Mouse (Mus musculus): ENCODE data around the gene Lrr1. TPM values are rescaled to one million over a fixed set of nuclear protein-coding genes. Genes with fewer than 3 reads are reported as not detected.
"Not testable (repeated sequence)": the region's sequence is repeated elsewhere in the genome, so short reads cannot be mapped to it uniquely, and the experiment has no call there.

The Lrr1 gene
- polyA plus RNA-seq, 1 experiment from 2014 or later, result 25.9 TPM

DNA sequence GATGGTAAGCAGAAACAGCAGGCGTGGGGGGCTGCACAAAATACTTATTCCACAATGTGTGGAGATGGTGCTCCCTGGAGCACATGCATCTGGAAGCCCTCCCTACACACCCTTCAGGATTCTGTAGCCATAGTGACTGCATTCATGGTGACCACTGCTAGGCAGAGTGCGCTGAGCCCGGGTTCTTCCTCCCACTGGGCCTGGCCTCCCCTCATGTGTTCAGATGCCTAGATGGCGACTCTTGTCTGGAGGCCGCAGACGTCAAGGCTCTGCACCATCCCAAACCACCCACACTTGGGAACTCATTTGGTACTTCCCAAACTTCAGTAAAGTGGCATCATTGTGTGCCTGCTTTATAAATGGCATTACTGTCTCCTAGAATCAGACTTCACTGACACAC, 25.2 kb upstream of the Lrr1 start:
- ATAC-seq, result no peak
- Histone ChIP-seq H3K27ac (no peak overlapping the region), H3K4me3 (no peak overlapping the region), H3K4me2 (no peak overlapping the region), H3K9me3 (replicated peaks) (no peaks in the 10 kb centered on the region), H3K4me1 (no peaks in the 10 kb centered on the region), H3K9ac (no peak overlapping the region), H3K27me3 (no peaks in the 10 kb centered on the region), H3K36me3 (ENCODE audit: poor library complexity, severe bottlenecking) (no peaks in the 10 kb centered on the region)
- WGBS, result 71% methylated on average over 6 of the region's 6 CpGs

- Histone ChIP-seq H3K9ac (no peak overlapping the region), H3K4me2 (no peak overlapping the region), H3K36me3 (ENCODE audit: poor library complexity, severe bottlenecking) (no peaks in the 10 kb centered on the region), H3K4me1 (no peaks in the 10 kb centered on the region), H3K27me3 (no peaks in the 10 kb centered on the region), H3K27ac (no peak overlapping the region), H3K4me3 (no peak overlapping the region), H3K9me3 (replicated peaks) (no peaks in the 10 kb centered on the region)
- ATAC-seq, result no peak
- 92% methylated on average over 5 of the region's 5 CpGs for WGBS
Observed at GRCm38 (mm10) chr12:69147166-69147735, 21.4 kb upstream of the Lrr1 start.

- H3K4me1 ChIP-seq, result no peaks in the 10 kb centered on the region
- no peak overlapping the region for H3K27ac ChIP-seq
- no peaks in the 10 kb centered on the region for H3K27me3 ChIP-seq
- H3K4me3 ChIP-seq, result no peak overlapping the region
- ATAC-seq, result no peak
- no peak overlapping the region for H3K9ac ChIP-seq
- H3K36me3 ChIP-seq (ENCODE audit: poor library complexity, severe bottlenecking), result peaks cover 4% of the 10 kb centered on the region; the same call in 1 of the 2 replicates
- H3K9me3 ChIP-seq (replicated peaks), result no peaks in the 10 kb centered on the region
- 84% methylated on average over 13 of the region's 13 CpGs for WGBS
- no peak overlapping the region for H3K4me2 ChIP-seq
Observed at GRCm38 (mm10) chr12:69150049-69150448, 18.6 kb upstream of the Lrr1 start.

DNA sequence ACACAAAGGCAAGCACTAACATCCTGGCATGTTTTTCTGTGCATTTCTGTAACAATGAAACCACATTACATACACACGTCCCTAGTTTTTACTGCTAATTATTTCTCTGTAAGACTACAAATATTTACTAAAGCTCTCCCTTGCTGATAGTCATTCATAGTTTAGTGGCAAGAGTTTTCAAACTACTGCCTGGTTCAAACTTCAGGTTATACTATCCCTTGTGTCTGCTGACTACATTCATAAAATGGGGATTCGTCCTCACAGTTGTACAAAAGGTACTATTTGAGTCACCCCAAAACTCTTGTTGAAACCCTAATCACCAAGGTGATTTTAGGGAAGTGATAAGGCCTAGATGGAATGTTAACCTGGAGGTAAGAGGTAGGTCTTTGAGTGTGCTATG, 12.7 kb upstream of the Lrr1 start:
- H3K4me1 ChIP-seq, result peaks cover 6% of the 10 kb centered on the region
- no peak overlapping the region for H3K4me2 ChIP-seq
- no peak overlapping the region for H3K27ac ChIP-seq
- 85% methylated on average over 2 of the region's 2 CpGs for WGBS
- H3K27me3 ChIP-seq, result no peaks in the 10 kb centered on the region
- no peak for ATAC-seq
- no peak overlapping the region for H3K9ac ChIP-seq
- peaks cover 23% of the 10 kb centered on the region for H3K36me3 ChIP-seq (ENCODE audit: poor library complexity, severe bottlenecking)
- no peaks in the 10 kb centered on the region for H3K9me3 ChIP-seq (replicated peaks)
- no peak overlapping the region for H3K4me3 ChIP-seq

DNA sequence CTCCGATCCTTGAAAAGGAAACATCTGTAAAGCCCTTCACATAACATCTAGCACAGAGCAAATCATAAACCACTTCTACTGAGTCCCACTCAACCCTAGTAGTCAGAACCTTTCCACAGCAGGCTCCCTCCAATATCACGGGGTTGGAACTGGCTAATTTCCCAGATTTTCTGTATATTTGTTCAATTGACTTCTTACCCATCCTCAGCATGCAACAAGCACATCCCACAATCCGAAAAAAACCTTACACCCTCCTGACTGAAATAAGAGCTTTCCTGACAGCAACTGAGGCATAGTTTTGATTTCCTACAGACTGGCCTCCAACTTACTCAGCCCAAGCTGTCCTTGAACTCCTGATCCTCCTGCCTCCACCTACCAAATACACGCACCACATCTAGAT, 12.2 kb upstream of the Lrr1 start:
- Histone ChIP-seq H3K27me3 (no peaks in the 10 kb centered on the region), H3K4me2 (no peak overlapping the region), H3K9me3 (replicated peaks) (no peaks in the 10 kb centered on the region), H3K4me1 (peaks cover 6% of the 10 kb centered on the region), H3K36me3 (ENCODE audit: poor library complexity, severe bottlenecking) (peaks cover 23% of the 10 kb centered on the region), H3K4me3 (no peak overlapping the region), H3K27ac (no peak overlapping the region), H3K9ac (no peak overlapping the region)
- WGBS, result 85% methylated on average over 4 of the region's 4 CpGs
- no peak for ATAC-seq

GRCm38 (mm10) chr12:69157107-69157506, 11.5 kb upstream of the Lrr1 start:
- H3K36me3 ChIP-seq (ENCODE audit: poor library complexity, severe bottlenecking), result peaks cover 23% of the 10 kb centered on the region
- no peak overlapping the region for H3K4me3 ChIP-seq
- no peak overlapping the region for H3K4me2 ChIP-seq
- H3K9ac ChIP-seq, result no peak overlapping the region
- WGBS, result 98% methylated on average over 2 of the region's 2 CpGs
- peaks cover 6% of the 10 kb centered on the region for H3K4me1 ChIP-seq
- no peak for ATAC-seq
- H3K9me3 ChIP-seq (replicated peaks), result no peaks in the 10 kb centered on the region
- H3K27me3 ChIP-seq, result no peaks in the 10 kb centered on the region
- H3K27ac ChIP-seq, result no peak overlapping the region

- Histone ChIP-seq H3K27ac (peak overlapping the region; percentile 92), H3K4me2 (peak overlapping the region; percentile 70), H3K9me3 (replicated peaks) (no peaks in the 10 kb centered on the region), H3K27me3 (no peaks in the 10 kb centered on the region), H3K36me3 (ENCODE audit: poor library complexity, severe bottlenecking) (peaks cover 23% of the 10 kb centered on the region), H3K9ac (peak overlapping the region; percentile 93), H3K4me3 (peak overlapping the region; percentile 73), H3K4me1 (peaks cover 6% of the 10 kb centered on the region)
- under 1% methylated on average over 19 of the region's 19 CpGs for WGBS
- no peak for ATAC-seq
Observed at GRCm38 (mm10) chr12:69158366-69158764, 10.2 kb upstream of the Lrr1 start.

DNA sequence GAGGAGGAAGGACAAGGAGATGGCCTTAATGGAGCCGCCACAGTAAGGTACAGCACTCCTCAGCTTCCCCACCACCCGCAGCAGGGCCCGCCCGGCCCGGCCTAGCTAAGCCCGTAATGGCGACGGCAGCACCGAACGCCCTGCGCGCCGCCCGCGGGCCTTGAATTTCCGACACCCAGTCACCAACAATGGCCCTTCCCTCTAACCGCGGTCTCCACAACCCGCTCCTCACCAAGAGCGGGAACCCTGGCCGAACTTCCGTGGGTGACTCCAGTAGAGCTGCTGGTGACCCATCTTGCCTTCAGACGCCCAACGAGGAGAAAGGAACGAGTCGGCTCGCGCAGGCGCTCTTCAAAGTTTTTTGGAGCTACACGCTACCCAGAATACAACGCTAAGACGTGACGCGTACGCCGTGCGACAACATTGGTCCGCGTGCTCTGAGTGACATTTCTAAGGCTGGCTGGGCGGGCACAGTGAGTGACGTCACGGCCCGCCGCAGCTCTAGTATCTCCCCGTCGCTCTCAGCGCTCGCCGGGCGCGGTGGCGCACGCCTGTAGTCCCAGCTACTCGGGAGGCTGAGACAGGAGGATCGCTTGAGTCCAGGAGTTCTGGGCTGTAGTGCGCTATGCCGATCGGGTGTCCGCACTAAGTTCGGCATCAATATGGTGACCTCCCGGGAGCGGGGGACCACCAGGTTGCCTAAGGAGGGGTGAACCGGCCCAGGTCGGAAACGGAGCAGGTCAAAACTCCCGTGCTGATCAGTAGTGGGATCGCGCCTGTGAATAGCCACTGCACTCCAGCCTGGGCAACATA, 9.6 kb upstream of the Lrr1 start, which contains the start of gene Rps29:
Rps29 (minus strand) TSS at position 422 of the 813 bp plus-strand sequence.
- under 1% methylated on average over 61 of the region's 68 CpGs for WGBS
- peak within 1 kb of the TSS; percentile 93 for H3K9ac ChIP-seq

DNA sequence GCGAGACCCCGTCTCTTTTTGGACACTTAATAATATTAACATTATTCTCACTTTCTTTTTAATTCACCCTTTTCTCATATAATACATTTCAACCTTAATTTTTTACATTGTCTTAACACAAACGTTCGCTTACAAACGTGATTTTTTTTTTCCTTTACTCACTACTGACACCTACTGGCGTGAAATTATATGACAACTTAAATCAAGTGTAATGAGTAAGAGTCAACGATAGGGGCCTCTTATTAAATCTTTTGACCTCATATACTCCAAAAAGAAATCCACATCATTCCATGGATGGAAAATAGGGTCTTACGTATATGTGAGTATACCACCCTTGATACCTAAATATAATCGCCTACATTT, 9.1 kb upstream of the Lrr1 start:
- peak; percentile 2; the same call in 1 of the 2 replicates for ATAC-seq
- 0 out of 2 replicates have a peak overlapping the region, but pooled peaks have one; percentile 25 for H3K4me2 ChIP-seq
- peaks cover 6% of the 10 kb centered on the region for H3K4me1 ChIP-seq
- H3K9me3 ChIP-seq (replicated peaks), result no peaks in the 10 kb centered on the region
- no peak overlapping the region for H3K4me3 ChIP-seq
- 6% methylated on average over 9 of the region's 9 CpGs for WGBS
- no peaks in the 10 kb centered on the region for H3K27me3 ChIP-seq
- peaks cover 22% of the 10 kb centered on the region for H3K36me3 ChIP-seq (ENCODE audit: poor library complexity, severe bottlenecking)
- H3K9ac ChIP-seq, result no peak overlapping the region
- no peak overlapping the region for H3K27ac ChIP-seq

More for the DNA sequence above, 9.6 kb upstream of the Lrr1 start, which contains the start of gene Rps29:
- H3K27me3 ChIP-seq; H3K9me3 ChIP-seq (replicated peaks); H3K4me1 ChIP-seq: not testable (repeated sequence)
- Histone ChIP-seq H3K27ac (peak within 1 kb of the TSS; percentile 92), H3K36me3 (ENCODE audit: poor library complexity, severe bottlenecking) (peaks cover 23% of the 10 kb centered on the region), H3K4me2 (peak within 1 kb of the TSS; percentile 70), H3K4me3 (peak within 1 kb of the TSS; percentile 73)
- ATAC-seq, result peak; percentile 99

DNA sequence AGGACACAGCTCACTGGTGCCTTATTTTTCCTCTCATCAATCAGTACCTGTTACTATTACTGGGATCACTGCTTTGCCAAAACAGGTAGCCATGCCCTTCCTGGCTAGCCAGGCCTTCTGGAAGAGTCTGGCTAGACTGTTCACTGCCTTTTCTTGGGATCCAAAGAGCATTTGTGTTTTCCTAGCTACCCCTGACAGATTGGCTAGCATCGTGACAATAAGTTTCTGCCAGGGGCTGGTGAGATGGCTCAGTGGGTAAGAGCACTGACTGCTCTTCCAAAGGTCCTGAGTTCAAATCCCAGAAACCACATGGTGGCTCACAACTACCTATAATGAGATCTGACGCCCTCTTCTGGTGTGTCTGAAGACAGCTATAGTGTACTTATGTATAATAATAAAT, 7.9 kb upstream of the Lrr1 start:
- not testable (repeated sequence) for H3K9ac ChIP-seq; H3K27ac ChIP-seq; H3K4me1 ChIP-seq; H3K27me3 ChIP-seq; H3K9me3 ChIP-seq (replicated peaks); ATAC-seq; H3K4me3 ChIP-seq; H3K4me2 ChIP-seq
- H3K36me3 ChIP-seq (ENCODE audit: poor library complexity, severe bottlenecking), result peaks cover 17% of the 10 kb centered on the region
- 75% methylated on average over 2 of the region's 2 CpGs for WGBS

GRCm38 (mm10) chr12:69163586-69163985, 5.0 kb upstream of the Lrr1 start:
- WGBS, result 80% methylated on average over 4 of the region's 4 CpGs
- H3K4me1 ChIP-seq; H3K9ac ChIP-seq; ATAC-seq; H3K27ac ChIP-seq; H3K9me3 ChIP-seq (replicated peaks); H3K27me3 ChIP-seq; H3K36me3 ChIP-seq (ENCODE audit: poor library complexity, severe bottlenecking); H3K4me3 ChIP-seq; H3K4me2 ChIP-seq: not testable (repeated sequence)

DNA sequence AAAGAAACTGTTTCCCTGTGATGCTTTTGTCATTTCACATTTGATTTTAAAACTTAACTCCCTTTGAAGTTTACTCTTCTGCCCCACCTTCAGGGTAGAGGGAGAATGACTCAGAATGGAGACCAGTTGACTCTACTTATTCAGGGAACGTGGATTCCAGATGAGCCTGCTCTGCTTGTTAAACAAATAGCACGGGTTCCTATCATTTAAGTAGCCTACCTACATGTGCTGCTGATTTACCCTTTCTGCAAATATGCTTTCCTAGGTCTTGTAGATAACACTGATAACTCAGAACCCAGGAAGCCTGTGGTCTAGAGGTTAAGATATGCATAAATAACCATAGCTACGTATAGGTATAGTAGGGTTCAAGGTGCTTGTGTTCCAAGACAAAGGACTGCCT, 3.7 kb upstream of the Lrr1 start:
- H3K4me3 ChIP-seq, result no peak overlapping the region
- H3K36me3 ChIP-seq (ENCODE audit: poor library complexity, severe bottlenecking), result no peaks in the 10 kb centered on the region
- H3K9ac ChIP-seq, result no peak overlapping the region
- no peaks in the 10 kb centered on the region for H3K9me3 ChIP-seq (replicated peaks)
- no peaks in the 10 kb centered on the region for H3K27me3 ChIP-seq
- H3K4me2 ChIP-seq, result no peak overlapping the region
- peaks cover 11% of the 10 kb centered on the region for H3K4me1 ChIP-seq
- H3K27ac ChIP-seq, result no peak overlapping the region
- 61% methylated on average over 3 of the region's 3 CpGs for WGBS
- ATAC-seq, result no peak
